Mouse (Mus musculus): ENCODE results near the gene Klf16. TPM values are rescaled to one million over a fixed set of nuclear protein-coding genes. Genes with fewer than 3 reads are reported as not detected.

Gene Klf16
- polyA plus RNA-seq, 1 experiment = not detected

- TF ChIP-seq POLR2A (IDR thresholded peaks at IDR 0.05; ENCODE audit: insufficient read depth, low read depth, low read length) = no peak
- no peak for TF ChIP-seq CTCF (IDR thresholded peaks at IDR 0.05; ENCODE audit: insufficient read depth, low read depth, low read length)
- Histone ChIP-seq H3K4me1 (ENCODE audit: control insufficient read depth, insufficient read depth, low read length) (peaks cover 48% of the 10 kb centered on the region), H3K4me3 (ENCODE audit: insufficient read depth, low read depth, low read length) (no peak overlapping the region), H3K27ac (ENCODE audit: insufficient read depth, low read depth, low read length) (no peak overlapping the region)
- 64% methylated on average over 5 of the region's 5 CpGs for WGBS
These were observed 5.9 kb upstream of the Klf16 start for GRCm38 (mm10) chr10:80583047-80583446.

GRCm38 (mm10) chr10:80578911-80579310, 1.8 kb upstream of the Klf16 start:
- H3K4me3 ChIP-seq (ENCODE audit: insufficient read depth, low read depth, low read length) = no peak overlapping the region
- H3K4me1 ChIP-seq (ENCODE audit: control insufficient read depth, insufficient read depth, low read length) = peaks cover 30% of the 10 kb centered on the region
- peak; percentile 40 for TF ChIP-seq CTCF (IDR thresholded peaks at IDR 0.05; ENCODE audit: insufficient read depth, low read depth, low read length)
- TF ChIP-seq POLR2A (IDR thresholded peaks at IDR 0.05; ENCODE audit: insufficient read depth, low read depth, low read length) = no peak
- 0 out of 2 replicates have a peak overlapping the region, but pooled peaks have one; percentile 5 for H3K27ac ChIP-seq (ENCODE audit: insufficient read depth, low read depth, low read length)
- WGBS = 3% methylated on average over 8 of the region's 8 CpGs

GRCm38 (mm10) chr10:80578131-80578750, 1.1 kb upstream of the Klf16 start:
- peaks cover 31% of the 10 kb centered on the region for H3K4me1 ChIP-seq (ENCODE audit: control insufficient read depth, insufficient read depth, low read length)
- 1% methylated on average over 29 of the region's 29 CpGs for WGBS
- TF ChIP-seq POLR2A (IDR thresholded peaks at IDR 0.05; ENCODE audit: insufficient read depth, low read depth, low read length) (no peak), CTCF (IDR thresholded peaks at IDR 0.05; ENCODE audit: insufficient read depth, low read depth, low read length) (peak; percentile 86)
- H3K27ac ChIP-seq (ENCODE audit: insufficient read depth, low read depth, low read length) = peak overlapping the region; percentile 34; the same call in 1 of the 2 replicates
- peak overlapping the region; percentile 86 for H3K4me3 ChIP-seq (ENCODE audit: insufficient read depth, low read depth, low read length)

DNA sequence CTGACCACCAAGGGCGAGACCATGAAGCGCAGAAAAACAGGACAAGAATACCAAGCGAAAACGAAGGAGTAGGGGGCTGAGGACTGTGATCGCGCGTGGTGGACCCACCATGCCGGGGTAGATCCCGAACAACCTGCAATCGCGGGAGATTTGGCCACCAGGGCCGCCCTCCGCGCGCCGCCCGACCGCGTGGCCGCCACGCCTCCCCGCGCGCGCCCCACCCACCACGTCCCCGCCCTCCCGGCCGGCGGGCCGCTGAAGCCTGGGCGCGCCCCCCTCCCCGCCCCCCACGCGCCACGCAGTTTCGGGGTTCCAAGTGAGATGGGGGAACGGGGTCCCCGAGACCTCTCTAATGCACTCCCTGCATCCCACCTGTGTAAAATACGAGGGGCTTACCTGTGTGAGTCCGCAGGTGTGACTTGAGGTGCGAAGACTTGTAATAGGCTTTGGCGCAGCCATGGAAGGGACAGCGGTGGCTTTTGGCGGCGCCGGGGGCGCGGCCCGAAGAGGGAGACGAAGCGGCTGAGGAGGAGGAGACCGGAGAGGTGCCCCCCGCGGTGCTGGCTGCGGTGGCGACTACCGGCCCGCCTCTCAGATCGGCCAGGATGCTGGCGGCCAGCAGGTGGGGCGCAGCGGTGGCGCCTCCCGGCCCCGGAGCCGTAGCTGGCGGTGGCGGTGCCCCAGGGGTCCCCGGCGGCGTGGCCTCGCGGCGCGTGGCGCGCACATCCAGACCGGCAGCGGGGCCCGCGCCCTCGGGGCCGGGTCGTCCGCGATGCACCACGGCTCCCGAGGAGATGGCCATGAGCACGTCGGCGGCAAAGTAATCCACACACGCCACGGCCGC, 548 bp downstream of the Klf16 start:
- H3K4me1 ChIP-seq (ENCODE audit: control insufficient read depth, insufficient read depth, low read length) = peaks cover 45% of the 10 kb centered on the region
- TF ChIP-seq POLR2A (IDR thresholded peaks at IDR 0.05; ENCODE audit: insufficient read depth, low read depth, low read length) (no peak), CTCF (IDR thresholded peaks at IDR 0.05; ENCODE audit: insufficient read depth, low read depth, low read length) (no peak)
- H3K27ac ChIP-seq (ENCODE audit: insufficient read depth, low read depth, low read length) = peak overlapping the region; percentile 88
- WGBS = under 1% methylated on average over 94 of the region's 96 CpGs
- H3K4me3 ChIP-seq (ENCODE audit: insufficient read depth, low read depth, low read length) = peak overlapping the region; percentile 86

GRCm38 (mm10) chr10:80575925-80576324, 1.2 kb downstream of the Klf16 start:
- no peak for TF ChIP-seq POLR2A (IDR thresholded peaks at IDR 0.05; ENCODE audit: insufficient read depth, low read depth, low read length)
- TF ChIP-seq CTCF (IDR thresholded peaks at IDR 0.05; ENCODE audit: insufficient read depth, low read depth, low read length) = no peak
- 15% methylated on average over 17 of the region's 17 CpGs for WGBS
- peak overlapping the region; percentile 88 for H3K27ac ChIP-seq (ENCODE audit: insufficient read depth, low read depth, low read length)
- peaks cover 52% of the 10 kb centered on the region for H3K4me1 ChIP-seq (ENCODE audit: control insufficient read depth, insufficient read depth, low read length)
- peak overlapping the region; percentile 86 for H3K4me3 ChIP-seq (ENCODE audit: insufficient read depth, low read depth, low read length)

GRCm38 (mm10) chr10:80574896-80575295, 2.2 kb downstream of the Klf16 start:
- H3K4me1 ChIP-seq (ENCODE audit: control insufficient read depth, insufficient read depth, low read length) = peaks cover 61% of the 10 kb centered on the region
- 39% methylated on average over 3 of the region's 3 CpGs for WGBS
- TF ChIP-seq POLR2A (IDR thresholded peaks at IDR 0.05; ENCODE audit: insufficient read depth, low read depth, low read length) (no peak), CTCF (IDR thresholded peaks at IDR 0.05; ENCODE audit: insufficient read depth, low read depth, low read length) (no peak)
- H3K27ac ChIP-seq (ENCODE audit: insufficient read depth, low read depth, low read length) = peak overlapping the region; percentile 88
- peak overlapping the region; percentile 86 for H3K4me3 ChIP-seq (ENCODE audit: insufficient read depth, low read depth, low read length)

DNA sequence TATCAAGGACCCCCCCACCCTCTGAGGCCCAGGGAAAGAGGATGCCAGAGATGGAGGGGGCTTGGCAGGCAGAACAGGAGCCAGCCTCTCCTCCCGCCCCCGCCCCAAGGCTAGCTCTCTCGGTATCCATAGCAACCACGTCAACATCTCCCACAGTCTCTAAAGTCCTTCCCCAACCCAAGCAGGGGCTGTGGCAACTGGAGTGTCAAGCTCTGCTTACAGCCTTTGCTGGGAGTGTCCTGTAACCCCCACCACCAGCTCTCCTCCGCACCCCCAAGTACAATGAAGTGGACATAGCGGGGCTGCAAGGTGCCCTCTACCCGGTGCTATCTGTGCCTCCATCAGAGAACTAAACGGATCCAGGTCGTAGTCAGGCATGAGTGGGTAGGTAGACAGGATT, 3.2 kb downstream of the Klf16 start:
- H3K4me3 ChIP-seq (ENCODE audit: insufficient read depth, low read depth, low read length) = peak overlapping the region; percentile 37
- peaks cover 71% of the 10 kb centered on the region for H3K4me1 ChIP-seq (ENCODE audit: control insufficient read depth, insufficient read depth, low read length)
- whole genome bisulfite sequencing = 31% methylated on average over 9 of the region's 9 CpGs
- 0 out of 2 replicates have a peak, but pooled peaks have one; percentile 23 for TF ChIP-seq POLR2A (IDR thresholded peaks at IDR 0.05; ENCODE audit: insufficient read depth, low read depth, low read length)
- no peak for TF ChIP-seq CTCF (IDR thresholded peaks at IDR 0.05; ENCODE audit: insufficient read depth, low read depth, low read length)
- peak overlapping the region; percentile 94 for H3K27ac ChIP-seq (ENCODE audit: insufficient read depth, low read depth, low read length)

GRCm38 (mm10) chr10:80572477-80572876, 4.6 kb downstream of the Klf16 start:
- no peak for TF ChIP-seq CTCF (IDR thresholded peaks at IDR 0.05; ENCODE audit: insufficient read depth, low read depth, low read length)
- no peak for TF ChIP-seq POLR2A (IDR thresholded peaks at IDR 0.05; ENCODE audit: insufficient read depth, low read depth, low read length)
- WGBS = 73% methylated on average over 2 of the region's 2 CpGs
- H3K4me1 ChIP-seq (ENCODE audit: control insufficient read depth, insufficient read depth, low read length) = peaks cover 72% of the 10 kb centered on the region
- H3K27ac ChIP-seq (ENCODE audit: insufficient read depth, low read depth, low read length) = peak overlapping the region; percentile 94
- no peak overlapping the region for H3K4me3 ChIP-seq (ENCODE audit: insufficient read depth, low read depth, low read length)
